Mouse (Mus musculus) stomach, postnatal 0 days (tissue): ENCODE results near the gene Rpp14.

Experiments used
- CTCF ChIP-seq: IDR thresholded peaks from 2 replicates; pipeline ENCODE4 v1.5.1; 2016; ENCODE audit warnings: antibody characterized with exemption, low read depth, mild to moderate bottlenecking, moderate library complexity
- EP300 ChIP-seq: optimal IDR thresholded peaks from 2 replicates; pipeline ENCODE3; 2016; ENCODE audit warnings: antibody characterized with exemption

DNA sequence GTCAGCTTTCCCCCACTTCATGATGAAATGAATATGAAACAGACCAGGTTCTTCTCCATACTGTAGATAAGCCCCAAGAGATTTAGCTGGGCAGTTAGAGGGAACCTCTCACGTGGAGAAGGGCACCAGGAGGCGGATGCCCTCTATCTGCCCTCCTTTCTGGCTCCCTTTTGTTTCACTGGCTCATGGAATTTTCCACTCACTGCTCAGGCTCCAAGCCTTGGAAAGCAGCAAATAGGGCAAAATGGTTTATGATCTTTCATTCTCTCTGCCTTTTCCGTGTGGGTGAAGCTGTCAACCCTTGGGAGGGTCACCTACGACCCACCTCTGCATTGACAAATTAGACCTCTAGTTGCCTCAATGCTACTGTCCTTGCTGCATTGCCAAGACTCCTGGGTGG lies 49.6 kb upstream of the Rpp14 start:
- TF ChIP-seq CTCF (no peak), EP300 (no peak)
